Mouse (Mus musculus): Measurements from ENCODE around the gene Adam17. TPM values are rescaled to one million over a fixed set of nuclear protein-coding genes. Genes with fewer than 3 reads are reported as not detected.

The Adam17 gene
- total RNA-seq, 2 experiments from 2014 or later, result 38.1 to 48.1 TPM

- no peak for ATAC-seq (replicated peaks; ENCODE audit: poor library complexity)
Measured at GRCm38 (mm10) chr12:21362686-21363085, 10.7 kb downstream of the Adam17 start.

- no peak for ATAC-seq (replicated peaks; ENCODE audit: poor library complexity)
Measured at GRCm38 (mm10) chr12:21353681-21354080, 19.8 kb downstream of the Adam17 start.

DNA sequence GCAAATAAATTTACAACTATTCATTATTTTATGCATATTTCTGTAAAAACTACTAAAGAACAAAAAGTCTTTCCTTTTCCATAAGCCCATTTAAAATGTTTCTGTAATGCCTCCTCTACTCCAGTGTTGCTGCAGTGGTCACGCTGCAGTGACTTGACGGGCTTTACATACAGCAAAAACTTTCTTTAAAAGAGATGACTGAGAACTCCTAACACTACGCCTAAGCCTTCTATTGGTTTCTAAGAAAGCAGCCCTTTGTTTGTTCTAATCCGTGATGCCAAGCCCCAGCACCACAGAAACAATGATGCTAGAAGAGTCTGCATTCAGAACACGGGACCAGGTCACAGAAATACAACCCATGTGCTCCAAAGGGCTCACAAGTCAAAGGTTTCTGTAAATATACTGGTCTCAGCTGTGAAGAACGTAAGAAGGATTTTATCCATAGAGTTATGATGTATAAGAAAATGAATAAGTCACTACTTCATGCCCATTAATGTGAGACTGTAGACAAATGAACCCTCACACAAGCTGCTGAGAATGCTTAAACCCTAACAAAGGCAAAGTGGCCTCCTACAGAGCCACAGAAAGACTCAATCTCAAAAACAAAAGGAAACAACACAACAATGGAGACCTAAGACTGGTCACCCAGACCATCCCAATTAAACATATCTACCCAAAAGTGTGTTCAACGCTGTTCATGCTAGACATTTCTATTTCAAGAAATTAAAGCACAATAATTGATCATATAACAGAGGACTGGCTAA lies 23.1 kb downstream of the Adam17 start:
- ATAC-seq (replicated peaks; ENCODE audit: poor library complexity), result no peak

DNA sequence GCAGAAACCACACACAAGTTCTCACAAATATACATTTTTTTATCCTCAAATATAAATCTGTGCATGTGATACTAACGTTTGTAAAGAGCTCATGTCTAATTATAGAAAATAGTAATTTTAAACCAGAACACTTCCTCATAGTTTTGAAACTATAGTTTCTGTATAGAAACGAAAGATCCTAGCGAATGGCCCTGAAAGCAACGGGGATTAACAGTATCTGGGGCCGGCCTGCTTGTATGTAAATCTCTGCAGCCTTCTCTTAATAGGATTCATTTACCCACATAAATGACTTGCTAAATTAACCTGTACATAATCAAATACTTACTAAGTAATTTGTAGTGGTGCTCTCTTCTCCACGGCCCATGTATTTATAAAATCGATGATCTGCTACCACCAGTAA lies 26.5 kb downstream of the Adam17 start:
- ATAC-seq (replicated peaks; ENCODE audit: poor library complexity), result no peak

DNA sequence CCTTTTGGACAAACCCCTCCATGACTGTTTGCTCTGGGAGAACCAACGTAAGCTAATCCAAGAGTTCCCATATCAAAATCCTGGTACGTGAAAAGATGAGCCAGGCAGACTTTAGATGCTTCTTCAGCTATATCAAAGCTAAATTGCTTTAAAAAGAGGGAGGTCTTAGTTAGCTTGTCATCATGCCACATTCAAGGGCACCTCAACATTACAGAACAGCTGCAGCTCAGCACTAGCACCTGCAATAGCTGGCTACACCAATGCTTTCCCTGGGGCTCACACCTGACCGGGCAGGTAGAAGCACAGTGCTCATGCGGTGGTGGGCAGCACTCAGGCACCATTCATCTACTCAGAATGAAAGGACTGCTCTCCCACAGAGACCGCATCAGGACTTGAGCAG lies 32.8 kb downstream of the Adam17 start:
- ATAC-seq (replicated peaks; ENCODE audit: poor library complexity), result no peak

DNA sequence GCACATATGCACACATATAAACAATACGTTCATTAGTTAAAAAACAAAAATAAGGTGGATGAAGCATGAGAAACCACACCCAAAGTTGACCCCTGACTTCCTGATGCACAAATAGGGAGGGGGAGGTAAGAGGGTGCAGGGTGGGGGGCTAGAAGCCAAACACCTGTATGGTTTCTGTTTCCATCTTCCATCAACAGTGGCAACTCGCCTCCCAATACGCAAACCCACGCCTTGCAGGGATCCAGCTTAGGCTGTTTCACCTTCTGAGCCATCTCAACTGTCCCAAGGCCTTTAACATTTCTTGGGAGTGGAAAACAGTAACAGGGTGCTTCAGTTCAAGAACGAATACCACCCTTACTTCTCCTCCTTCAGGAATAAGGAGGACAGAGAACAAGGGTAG lies 36.3 kb downstream of the Adam17 start:
- ATAC-seq (replicated peaks; ENCODE audit: poor library complexity), result no peak

DNA sequence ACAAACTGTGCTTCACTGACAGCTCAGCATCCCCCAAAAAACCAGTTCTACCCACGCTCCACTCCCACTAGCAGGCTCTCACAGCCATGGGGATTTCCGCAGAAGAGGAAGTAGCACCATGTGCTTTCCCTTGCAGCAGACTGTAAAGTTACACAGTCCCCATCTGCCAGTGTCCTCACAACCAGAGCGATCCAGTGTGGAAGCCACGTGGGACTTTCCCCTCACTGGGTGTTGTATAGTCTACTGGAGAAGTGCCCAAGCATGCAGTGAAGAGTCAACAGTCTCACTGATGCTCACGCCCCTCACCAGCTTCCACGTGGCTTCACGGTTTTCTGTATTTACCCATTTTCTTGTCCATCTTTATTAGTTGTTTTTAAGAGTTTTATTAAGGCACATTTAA lies 37.6 kb downstream of the Adam17 start:
- ATAC-seq (replicated peaks; ENCODE audit: poor library complexity), result peak; percentile 93

DNA sequence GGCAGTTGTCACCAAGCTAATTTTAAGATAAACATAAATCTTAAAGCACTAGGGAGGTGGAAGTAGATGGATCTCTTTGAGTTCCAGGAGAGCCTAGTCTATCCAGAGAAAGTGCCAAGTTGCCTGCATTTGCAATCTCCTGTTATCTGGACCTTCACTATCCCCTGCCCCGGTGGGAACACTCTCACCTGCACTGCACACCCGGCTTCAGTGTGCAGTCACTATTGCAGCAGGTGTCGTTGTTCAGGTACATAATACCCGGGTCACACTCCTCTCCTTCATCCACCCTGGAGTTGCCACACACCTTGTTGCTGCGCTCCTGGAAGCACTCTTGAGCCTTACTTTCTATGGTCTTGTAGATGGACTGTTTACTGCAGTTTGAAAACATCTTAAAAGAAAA lies 39.7 kb downstream of the Adam17 start:
- ATAC-seq (replicated peaks; ENCODE audit: poor library complexity), result no peak

- ATAC-seq (replicated peaks; ENCODE audit: poor library complexity), result no peak
Measured at GRCm38 (mm10) chr12:21333021-21333420, 40.4 kb downstream of the Adam17 start.

GRCm38 (mm10) chr12:21331711-21332110 lies 41.7 kb downstream of the Adam17 start:
- ATAC-seq (replicated peaks; ENCODE audit: poor library complexity), result no peak

DNA sequence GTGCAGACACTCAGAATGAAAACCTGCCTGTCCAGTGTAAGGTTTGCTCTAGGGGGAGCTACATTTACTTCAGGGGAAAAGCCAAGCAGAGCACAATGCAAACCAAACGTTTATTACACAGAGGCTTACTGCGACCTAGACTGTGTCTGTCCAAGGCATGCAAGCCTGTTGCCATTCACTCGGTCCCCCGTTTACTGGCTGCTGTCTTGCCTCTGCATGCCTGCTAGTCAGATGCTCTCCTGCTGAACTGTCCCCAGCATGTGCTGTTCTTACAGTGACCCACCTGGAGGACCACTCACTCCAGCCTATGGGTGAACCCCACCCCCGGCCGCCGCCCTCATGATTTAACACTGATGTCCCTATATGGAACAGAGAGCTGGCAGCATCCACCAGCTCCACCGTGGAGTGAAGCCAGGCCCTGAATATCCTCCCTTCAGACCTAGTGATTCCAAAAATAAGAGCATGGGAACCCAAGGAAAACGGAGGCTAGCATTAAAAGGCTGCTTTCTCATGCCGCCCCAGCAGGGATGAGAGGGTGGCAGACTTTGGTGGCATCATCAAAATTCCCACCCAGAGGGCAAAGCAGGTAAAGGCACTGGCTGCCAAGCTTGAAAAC lies 42.4 kb downstream of the Adam17 start:
- no peak for ATAC-seq (replicated peaks; ENCODE audit: poor library complexity)

DNA sequence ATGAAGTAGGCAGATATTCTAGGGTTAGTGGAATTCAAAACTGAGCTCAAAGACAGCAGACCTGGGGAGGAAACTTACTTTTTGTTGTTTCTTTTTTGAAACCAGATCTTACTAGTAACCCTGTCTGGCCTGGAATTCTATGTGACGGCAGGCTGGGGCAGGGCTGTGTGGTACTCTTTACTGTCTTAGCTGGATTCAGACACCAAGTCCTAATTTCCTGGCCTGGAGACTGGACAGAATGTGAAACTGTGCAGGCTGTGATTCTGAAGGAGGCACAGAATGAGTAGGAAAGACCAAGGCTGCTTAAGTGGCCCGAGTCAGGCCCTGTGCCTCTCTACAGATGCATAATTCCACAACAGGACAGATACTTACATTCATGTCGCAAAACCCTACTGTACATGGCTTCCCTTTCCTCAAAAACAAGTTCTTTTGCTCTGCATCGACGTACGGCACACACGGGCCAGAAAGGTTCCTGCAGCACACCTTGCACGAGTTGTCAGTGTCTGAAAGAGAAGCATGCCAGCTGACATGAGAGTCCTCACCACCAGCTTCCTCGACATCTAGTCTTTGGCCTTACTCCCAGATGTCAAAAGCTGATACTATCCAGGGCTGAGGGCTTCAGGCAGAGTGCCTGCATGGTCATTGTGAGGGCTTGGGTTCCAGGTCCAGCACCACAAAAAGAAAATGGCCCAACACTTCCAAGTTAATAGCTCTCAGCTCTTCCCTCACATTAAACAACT lies 43.6 kb downstream of the Adam17 start:
- ATAC-seq (replicated peaks; ENCODE audit: poor library complexity), result no peak

DNA sequence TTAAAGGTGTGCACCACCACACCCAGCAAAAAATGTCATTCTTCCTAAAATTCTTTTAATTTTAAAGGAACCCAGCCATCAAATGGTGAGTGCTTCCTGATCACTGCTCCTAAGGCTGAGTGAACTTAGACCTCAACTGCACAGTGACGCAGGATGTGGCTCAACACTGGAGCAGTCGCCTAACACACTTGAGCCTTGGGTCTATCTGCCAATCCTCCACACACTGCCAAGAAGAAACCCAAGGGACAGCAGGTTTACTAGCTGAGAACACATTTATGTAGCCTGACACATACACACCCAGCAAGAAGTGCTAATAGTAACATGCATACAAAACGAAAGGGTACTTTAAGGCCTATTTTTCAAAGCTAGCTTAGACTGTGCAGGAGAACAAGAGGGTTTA lies 47.1 kb downstream of the Adam17 start:
- no peak for ATAC-seq (replicated peaks; ENCODE audit: poor library complexity)

DNA sequence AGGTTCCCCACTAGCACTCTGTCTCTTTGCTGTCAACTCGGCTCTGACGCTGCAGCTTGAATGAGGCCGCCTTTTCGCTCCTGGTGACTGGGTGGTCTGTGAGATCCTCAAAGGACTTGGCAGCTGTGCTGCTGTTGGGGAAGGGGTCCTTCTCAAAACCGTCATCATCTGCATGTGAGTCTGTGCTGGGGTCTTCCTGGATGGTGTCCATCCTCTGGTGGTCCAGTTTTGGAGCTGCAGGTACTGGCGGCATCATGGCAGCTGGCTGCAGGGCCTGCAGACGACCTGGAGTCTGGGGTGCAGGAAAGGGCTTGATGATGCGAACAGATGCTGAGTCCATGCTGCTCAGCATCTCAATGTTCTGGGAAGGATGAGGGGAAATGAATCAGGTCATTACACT lies 48.2 kb downstream of the Adam17 start:
- ATAC-seq (replicated peaks; ENCODE audit: poor library complexity), result no peak

DNA sequence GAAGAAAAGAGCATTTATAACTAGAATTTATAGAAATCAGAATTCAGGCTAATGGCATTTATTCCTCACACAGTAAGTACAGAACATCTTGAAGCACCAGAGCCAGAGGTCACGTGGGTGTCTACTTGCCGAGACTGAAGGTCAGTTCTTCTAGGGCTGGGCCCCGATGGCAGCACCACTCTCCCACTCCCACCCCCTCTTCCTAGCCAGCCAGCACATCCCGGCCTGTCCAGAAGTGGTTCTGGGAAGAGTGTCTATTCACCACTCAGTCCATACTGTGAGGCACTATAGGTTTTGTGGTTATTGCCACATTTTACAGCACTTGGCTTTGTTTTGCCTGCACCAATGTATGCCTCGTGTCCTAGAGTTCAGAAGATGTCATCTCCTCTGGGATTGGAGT lies 49.3 kb downstream of the Adam17 start:
- no peak for ATAC-seq (replicated peaks; ENCODE audit: poor library complexity)

- no peak for ATAC-seq (replicated peaks; ENCODE audit: poor library complexity)
Measured at GRCm38 (mm10) chr12:21322856-21323255, 50.6 kb downstream of the Adam17 start.

GRCm38 (mm10) chr12:21322296-21322695 lies 51.1 kb downstream of the Adam17 start:
- ATAC-seq (replicated peaks; ENCODE audit: poor library complexity), result no peak

DNA sequence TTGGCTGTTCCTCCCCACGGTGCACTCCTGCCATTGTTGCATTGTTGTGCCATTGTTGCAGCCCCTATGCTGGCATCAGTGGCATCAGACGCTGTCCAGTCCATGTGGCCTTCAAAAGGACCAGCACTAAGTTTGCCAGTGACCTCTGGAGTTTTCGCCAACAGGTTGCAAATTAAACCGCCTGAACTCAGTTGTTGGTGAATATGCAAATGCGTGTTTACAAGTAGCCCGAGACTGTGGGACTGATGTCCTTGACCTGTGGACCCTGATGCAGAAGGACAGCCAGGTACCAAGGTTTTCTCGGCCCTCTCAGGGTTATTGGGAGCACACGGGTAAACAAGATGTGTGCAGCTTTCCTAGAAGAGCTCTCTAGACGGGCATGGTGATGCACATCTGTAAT lies 52.3 kb downstream of the Adam17 start:
- no peak for ATAC-seq (replicated peaks; ENCODE audit: poor library complexity)

DNA sequence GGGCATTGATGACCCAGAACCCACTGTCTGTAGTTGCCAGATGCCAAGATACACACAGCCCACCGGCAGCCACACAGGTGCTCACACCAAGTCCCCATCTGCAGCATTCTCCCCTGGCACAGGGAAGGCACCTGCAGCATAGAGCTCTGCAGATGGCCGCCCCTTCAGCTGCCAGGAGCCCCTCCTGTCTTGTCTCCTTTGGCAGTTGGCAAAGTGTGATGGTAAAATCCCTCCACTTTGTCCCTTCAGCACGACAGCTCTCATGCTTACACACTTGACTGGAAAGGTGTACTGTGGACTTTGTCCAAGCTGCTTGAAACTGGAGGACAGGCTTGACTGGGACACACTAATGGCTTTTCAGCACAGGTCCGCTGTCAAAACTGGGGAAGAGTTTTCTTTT lies 53.1 kb downstream of the Adam17 start:
- no peak for ATAC-seq (replicated peaks; ENCODE audit: poor library complexity)

GRCm38 (mm10) chr12:21318143-21318895 lies 55.1 kb downstream of the Adam17 start:
- ATAC-seq (replicated peaks; ENCODE audit: poor library complexity), result peak; percentile 73

DNA sequence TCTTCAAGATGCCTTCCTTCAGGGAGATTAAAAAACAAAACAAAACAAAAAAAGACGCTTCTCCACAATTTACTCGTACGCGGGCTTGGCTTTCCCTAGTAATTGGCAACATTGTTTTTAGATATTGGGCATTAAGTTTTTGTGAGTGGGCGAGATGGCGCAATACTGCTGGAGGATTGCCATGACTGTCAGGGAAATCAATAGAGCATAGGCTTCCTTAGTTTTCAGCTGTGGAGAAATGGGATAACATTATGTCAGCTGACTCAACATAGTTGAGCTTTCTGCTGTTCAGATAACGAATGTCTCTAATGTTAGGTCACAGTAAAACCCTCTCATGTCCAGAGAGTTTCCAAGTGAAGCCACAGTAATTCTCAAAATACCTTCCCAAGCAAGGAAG lies 56.6 kb downstream of the Adam17 start:
- no peak for ATAC-seq (replicated peaks; ENCODE audit: poor library complexity)

Data from megakaryocyte progenitor cell, adult 5-6 weeks (primary cell).